Mouse (Mus musculus): Measurements from ENCODE around the gene Hoxc5. TPM values are rescaled to one million over a fixed set of nuclear protein-coding genes. Genes with fewer than 3 reads are reported as not detected.

The Hoxc5 gene
- polyA plus RNA-seq (2015; fragmentation: Nextera tagmentation; extraction: Ambion mirVana): 0.09 TPM in 1 of 2 replicates, not detected in the other

- Histone ChIP-seq H3K9me3 (no peaks in the 10 kb centered on the region), H3K36me3 (no peaks in the 10 kb centered on the region), H3K27ac (no peak within 1 kb of the TSS), H3K4me1 (replicated peaks) (peaks cover 5% of the 10 kb centered on the region), H3K4me3 (replicated peaks) (no peak within 1 kb of the TSS), H3K9ac (replicated peaks) (no peak within 1 kb of the TSS), H3K27me3 (peaks cover 99% of the 10 kb centered on the region), H3K4me2 (replicated peaks) (peak within 1 kb of the TSS; percentile 25; the same call in 1 of the 2 replicates)
- WGBS: under 1% methylated on average over 12 of the region's 12 CpGs
- no peak for ATAC-seq
Observed at GRCm38 (mm10) chr15:102967312-102967510, at the start of gene Hoxc5. Gene Hoxc5, plus strand, starts transcription at chr15:102967443.

DNA sequence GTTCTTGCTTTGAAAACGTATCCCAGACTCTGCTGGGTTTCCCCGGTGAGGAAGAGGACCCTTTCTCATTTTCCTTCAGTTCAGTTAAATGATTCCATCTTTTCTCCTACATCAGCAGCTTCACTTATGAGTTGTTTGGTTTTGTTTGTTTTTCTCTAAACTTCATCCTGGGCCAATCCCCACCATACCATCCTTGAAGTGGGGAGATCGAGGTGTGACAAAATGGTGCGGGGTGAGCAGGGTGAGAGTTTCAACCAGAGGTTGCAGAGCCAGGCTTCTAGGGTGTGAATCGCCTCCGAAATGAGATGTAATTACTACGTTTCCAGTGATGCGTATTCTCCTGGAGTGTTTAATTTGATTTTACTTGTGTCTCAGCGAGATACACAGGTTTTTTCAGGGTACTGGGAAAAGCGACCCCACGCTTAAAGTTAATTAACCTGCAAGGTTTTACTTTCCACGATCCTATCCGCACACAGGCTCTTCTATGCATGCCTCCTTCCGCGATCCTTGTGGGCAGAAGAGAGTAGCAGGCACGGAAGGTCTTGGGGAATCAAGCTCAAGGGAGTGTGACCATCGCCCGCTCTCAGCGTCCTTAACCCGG is 49.2 kb upstream of the Hoxc5 start:
- no peaks in the 10 kb centered on the region for H3K9me3 ChIP-seq
- 1% methylated on average over 20 of the region's 20 CpGs for WGBS
- no peak overlapping the region for H3K4me3 ChIP-seq (replicated peaks)
- H3K27me3 ChIP-seq: peaks cover 97% of the 10 kb centered on the region
- H3K9ac ChIP-seq (replicated peaks): no peak overlapping the region
- peaks cover 9% of the 10 kb centered on the region for H3K4me1 ChIP-seq (replicated peaks)
- H3K36me3 ChIP-seq: no peaks in the 10 kb centered on the region
- no peak overlapping the region for H3K4me2 ChIP-seq (replicated peaks)
- no peak for ATAC-seq
- H3K27ac ChIP-seq: no peak overlapping the region

DNA sequence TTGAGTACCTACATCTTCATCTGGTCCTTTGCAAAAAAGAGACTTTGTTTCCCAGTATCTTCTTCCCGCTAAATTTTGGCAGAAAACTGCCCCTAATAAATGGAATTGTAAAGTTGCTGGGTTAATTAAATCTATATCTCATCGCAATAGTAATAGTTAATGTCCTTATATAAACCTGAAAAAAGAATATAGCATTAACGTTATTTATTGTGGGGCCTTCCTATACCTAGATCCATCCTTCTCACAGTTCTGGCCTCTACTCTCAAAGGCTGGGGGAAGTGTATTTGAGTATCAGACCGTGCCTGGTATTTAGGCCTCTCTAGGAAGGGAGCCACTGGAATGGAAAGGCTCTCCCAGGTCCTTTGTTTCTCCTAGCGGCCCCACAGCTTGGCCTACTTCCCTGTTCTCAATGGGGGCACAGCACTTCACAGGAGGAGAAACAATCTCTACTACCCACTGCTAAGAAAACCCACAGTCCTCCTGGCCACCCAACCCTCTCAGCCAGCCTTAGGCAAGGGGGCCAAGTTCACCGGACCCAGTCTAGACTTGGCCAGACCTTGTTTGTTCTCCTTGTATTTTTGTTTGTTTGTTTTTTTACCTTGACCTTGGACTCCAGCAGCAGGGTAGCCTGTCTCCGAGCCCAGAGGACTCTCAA is 48.5 kb upstream of the Hoxc5 start:
- ATAC-seq: no peak
- Histone ChIP-seq H3K4me1 (replicated peaks) (peaks cover 9% of the 10 kb centered on the region), H3K4me2 (replicated peaks) (no peak overlapping the region), H3K27me3 (peaks cover 97% of the 10 kb centered on the region), H3K4me3 (replicated peaks) (no peak overlapping the region), H3K36me3 (no peaks in the 10 kb centered on the region), H3K9ac (replicated peaks) (no peak overlapping the region), H3K9me3 (no peaks in the 10 kb centered on the region), H3K27ac (no peak overlapping the region)
- WGBS: 1% methylated on average over 7 of the region's 7 CpGs

GRCm38 (mm10) chr15:102919336-102920180 is 47.7 kb upstream of the Hoxc5 start:
- H3K27me3 ChIP-seq: peaks cover 99% of the 10 kb centered on the region
- peaks cover 9% of the 10 kb centered on the region for H3K4me1 ChIP-seq (replicated peaks)
- no peak overlapping the region for H3K27ac ChIP-seq
- peak overlapping the region; percentile 43; the same call in 1 of the 2 replicates for H3K4me2 ChIP-seq (replicated peaks)
- H3K36me3 ChIP-seq: no peaks in the 10 kb centered on the region
- H3K4me3 ChIP-seq (replicated peaks): no peak overlapping the region
- WGBS: 2% methylated on average over 12 of the region's 12 CpGs
- no peak for ATAC-seq
- H3K9ac ChIP-seq (replicated peaks): no peak overlapping the region
- no peaks in the 10 kb centered on the region for H3K9me3 ChIP-seq

DNA sequence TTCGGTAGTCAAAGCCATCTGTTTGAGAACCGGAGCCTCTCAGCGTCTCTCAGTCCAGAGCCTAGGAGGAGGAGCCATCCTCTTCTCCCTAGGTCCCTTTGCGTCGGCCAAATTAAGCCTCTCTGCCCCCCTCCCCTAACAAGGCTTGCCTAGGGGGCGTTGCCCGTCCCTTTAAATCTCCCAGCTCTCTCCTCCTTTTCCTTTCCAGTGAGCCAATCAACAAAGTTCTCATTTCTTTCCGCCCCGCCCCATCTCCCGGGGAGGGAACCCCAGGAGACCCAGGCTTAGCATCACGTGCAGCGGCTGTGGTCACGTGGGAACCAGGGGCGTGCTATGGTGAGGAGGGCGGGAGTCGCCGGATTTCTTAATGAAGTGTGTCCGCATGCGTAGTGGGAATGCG is 46.6 kb upstream of the Hoxc5 start:
- peak overlapping the region; percentile 14 for H3K4me3 ChIP-seq (replicated peaks)
- no peak overlapping the region for H3K9ac ChIP-seq (replicated peaks)
- peak overlapping the region; percentile 43 for H3K4me2 ChIP-seq (replicated peaks)
- H3K27ac ChIP-seq: no peak overlapping the region
- peaks cover 9% of the 10 kb centered on the region for H3K4me1 ChIP-seq (replicated peaks)
- ATAC-seq: peak; percentile 85; the same call in 1 of the 2 replicates
- under 1% methylated on average over 20 of the region's 20 CpGs for WGBS
- H3K36me3 ChIP-seq: no peaks in the 10 kb centered on the region
- no peaks in the 10 kb centered on the region for H3K9me3 ChIP-seq
- peaks cover 99% of the 10 kb centered on the region for H3K27me3 ChIP-seq

DNA sequence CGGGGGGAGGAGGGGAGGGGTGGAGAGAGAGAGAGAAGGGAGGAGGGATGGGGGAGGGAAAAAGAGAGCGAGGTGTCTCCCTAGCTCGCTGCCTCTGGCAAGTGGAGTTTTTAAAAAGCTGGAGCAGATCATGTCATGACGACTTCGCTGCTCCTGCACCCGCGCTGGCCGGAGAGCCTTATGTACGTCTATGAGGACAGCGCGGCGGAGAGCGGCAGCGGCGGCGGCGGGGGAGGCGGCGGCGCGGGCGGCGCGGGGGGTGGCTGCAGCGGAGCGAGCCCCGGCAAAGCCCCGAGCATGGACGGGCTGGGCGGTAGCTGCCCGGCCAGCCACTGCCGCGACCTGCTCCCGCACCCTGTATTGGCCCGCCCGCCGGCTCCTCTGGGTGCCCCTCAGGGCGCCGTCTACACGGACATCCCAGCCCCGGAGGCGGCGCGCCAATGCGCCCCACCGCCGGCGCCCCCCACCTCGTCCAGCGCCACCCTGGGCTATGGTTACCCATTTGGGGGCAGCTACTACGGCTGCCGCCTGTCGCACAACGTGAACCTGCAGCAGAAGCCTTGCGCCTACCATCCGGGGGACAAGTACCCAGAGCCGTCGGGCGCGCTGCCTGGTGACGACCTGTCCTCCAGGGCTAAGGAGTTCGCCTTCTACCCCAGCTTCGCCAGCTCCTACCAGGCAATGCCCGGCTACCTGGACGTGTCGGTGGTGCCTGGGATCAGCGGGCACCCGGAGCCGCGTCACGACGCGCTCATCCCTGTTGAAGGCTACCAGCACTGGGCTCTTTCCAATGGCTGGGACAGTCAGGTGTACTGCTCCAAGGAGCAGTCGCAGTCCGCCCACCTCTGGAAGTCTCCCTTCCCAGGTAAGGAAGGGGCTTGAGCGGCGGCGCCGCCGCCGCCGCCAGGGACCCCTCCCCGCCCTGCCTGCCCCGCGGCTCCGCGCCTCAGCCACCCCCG is 45.9 kb upstream of the Hoxc5 start, which contains the start of gene Hoxc13:
TSS of gene Hoxc13 (plus strand) at position 51 of the 959 bp plus-strand sequence.
- under 1% methylated on average over 81 of the region's 88 CpGs for WGBS
- no peak within 1 kb of the TSS for H3K27ac ChIP-seq
- H3K4me1 ChIP-seq (replicated peaks): peaks cover 9% of the 10 kb centered on the region
- ATAC-seq: peak; percentile 69
- no peaks in the 10 kb centered on the region for H3K9me3 ChIP-seq
- peak within 1 kb of the TSS; percentile 43 for H3K4me2 ChIP-seq (replicated peaks)
- peaks cover 99% of the 10 kb centered on the region for H3K27me3 ChIP-seq
- H3K9ac ChIP-seq (replicated peaks): no peak within 1 kb of the TSS
- peak within 1 kb of the TSS; percentile 23 for H3K4me3 ChIP-seq (replicated peaks)
- H3K36me3 ChIP-seq: no peaks in the 10 kb centered on the region

GRCm38 (mm10) chr15:102922012-102922362 is 45.3 kb upstream of the Hoxc5 start:
- H3K4me3 ChIP-seq (replicated peaks): no peak overlapping the region
- peaks cover 9% of the 10 kb centered on the region for H3K4me1 ChIP-seq (replicated peaks)

GRCm38 (mm10) chr15:102922636-102923500 is 44.4 kb upstream of the Hoxc5 start:
- no peaks in the 10 kb centered on the region for H3K9me3 ChIP-seq
- no peak overlapping the region for H3K4me3 ChIP-seq (replicated peaks)
- whole genome bisulfite sequencing: 12% methylated on average over 6 of the region's 6 CpGs
- H3K27ac ChIP-seq: no peak overlapping the region
- H3K4me1 ChIP-seq (replicated peaks): peaks cover 9% of the 10 kb centered on the region
- no peak for ATAC-seq
- H3K4me2 ChIP-seq (replicated peaks): no peak overlapping the region
- peaks cover 99% of the 10 kb centered on the region for H3K27me3 ChIP-seq
- no peaks in the 10 kb centered on the region for H3K36me3 ChIP-seq
- no peak overlapping the region for H3K9ac ChIP-seq (replicated peaks)

More at GRCm38 (mm10) chr15:102922012-102922362, 45.3 kb upstream of the Hoxc5 start:
- no peak overlapping the region for H3K27ac ChIP-seq
- no peak for ATAC-seq
- no peak overlapping the region for H3K9ac ChIP-seq (replicated peaks)
- H3K27me3 ChIP-seq: peaks cover 99% of the 10 kb centered on the region
- H3K4me2 ChIP-seq (replicated peaks): no peak overlapping the region
- H3K9me3 ChIP-seq: no peaks in the 10 kb centered on the region
- under 1% methylated on average over 23 of the region's 24 CpGs for WGBS
- H3K36me3 ChIP-seq: no peaks in the 10 kb centered on the region

DNA sequence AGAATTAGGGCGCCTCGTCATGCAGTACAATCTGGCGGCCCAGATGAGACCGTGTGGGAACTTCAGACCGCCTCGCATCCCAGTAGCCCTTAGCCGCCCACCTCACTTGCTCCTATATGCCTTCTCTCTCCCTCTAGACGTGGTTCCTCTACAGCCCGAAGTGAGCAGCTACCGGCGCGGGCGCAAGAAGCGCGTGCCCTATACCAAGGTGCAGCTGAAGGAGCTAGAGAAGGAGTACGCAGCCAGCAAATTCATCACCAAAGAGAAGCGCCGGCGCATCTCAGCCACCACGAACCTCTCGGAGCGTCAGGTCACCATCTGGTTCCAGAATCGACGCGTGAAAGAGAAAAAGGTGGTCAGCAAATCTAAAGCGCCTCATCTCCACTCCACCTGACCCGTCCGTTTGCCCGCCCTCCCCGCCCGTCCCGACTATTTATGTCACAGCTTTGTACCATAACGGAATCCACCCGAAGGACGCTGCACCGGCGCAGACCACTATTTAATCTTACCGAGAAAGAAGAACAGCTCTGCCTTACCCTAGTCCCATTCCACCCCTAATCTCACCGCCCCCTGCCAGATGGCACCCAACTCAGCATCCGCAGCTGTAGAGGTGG is 40.1 kb upstream of the Hoxc5 start:
- Histone ChIP-seq H3K9ac (replicated peaks) (no peak overlapping the region), H3K4me1 (replicated peaks) (no peaks in the 10 kb centered on the region), H3K9me3 (no peaks in the 10 kb centered on the region), H3K27me3 (peaks cover 99% of the 10 kb centered on the region), H3K27ac (no peak overlapping the region), H3K4me2 (replicated peaks) (no peak overlapping the region), H3K36me3 (no peaks in the 10 kb centered on the region), H3K4me3 (replicated peaks) (no peak overlapping the region)
- under 1% methylated on average over 40 of the region's 40 CpGs for WGBS
- ATAC-seq: no peak

- Histone ChIP-seq H3K4me2 (replicated peaks) (no peak overlapping the region), H3K9me3 (no peaks in the 10 kb centered on the region), H3K9ac (replicated peaks) (no peak overlapping the region), H3K4me3 (replicated peaks) (no peak overlapping the region), H3K36me3 (no peaks in the 10 kb centered on the region), H3K4me1 (replicated peaks) (no peaks in the 10 kb centered on the region), H3K27me3 (peaks cover 100% of the 10 kb centered on the region), H3K27ac (no peak overlapping the region)
- no peak for ATAC-seq
- under 1% methylated on average over 23 of the region's 23 CpGs for WGBS
Observed at GRCm38 (mm10) chr15:102931706-102932358, 35.4 kb upstream of the Hoxc5 start.

Measured in midbrain, embryonic 13.5 days (tissue).